Mouse (Mus musculus) spleen, adult 2 months (tissue): ENCODE results near the gene Ccdc171.
"Not testable (repeated sequence)": the region's sequence is repeated elsewhere in the genome, so short reads cannot be mapped to it uniquely, and the experiment has no call there.

ENCODE experiments used
- CTCF ChIP-seq: fragments of 200-500 bp; IDR thresholded peaks from 2 replicates; pipeline ENCODE4 v1.5.1; 2011; ENCODE audit warnings: mild to moderate bottlenecking, inconsistent platforms; ENCODE audit not compliant: insufficient read depth, insufficient read length, insufficient replicate concordance; ENCODE audit errors: extremely low read depth
- POLR2A ChIP-seq: fragments of 200-500 bp; IDR thresholded peaks from 2 replicates; pipeline ENCODE4 v1.6.1; 2011; ENCODE audit warnings: low read depth, low read length, inconsistent platforms

- TF ChIP-seq CTCF, POLR2A: not testable (repeated sequence)
Observed at GRCm38 (mm10) chr4:83497013-83497412, 28.3 kb upstream of the Ccdc171 start.
